Mouse (Mus musculus): Measurements from ENCODE around the gene Tmem135.

Tmem135 gene

GRCm38 (mm10) chr7:89390660-89391059 is 13.4 kb downstream of the Tmem135 start:
- no peak for DNase-seq (ENCODE audit: low spot score)

- DNase-seq (ENCODE audit: low spot score), result peak; percentile 54
Measured at GRCm38 (mm10) chr7:89388981-89389380, 15.0 kb downstream of the Tmem135 start.

GRCm38 (mm10) chr7:89382892-89383291 is 21.1 kb downstream of the Tmem135 start:
- no peak for DNase-seq (ENCODE audit: low spot score)

GRCm38 (mm10) chr7:89380935-89381705 is 22.9 kb downstream of the Tmem135 start:
- DNase-seq (ENCODE audit: low spot score), result peak; percentile 26

- no peak for DNase-seq (ENCODE audit: low spot score)
Measured at GRCm38 (mm10) chr7:89371623-89372295, 32.3 kb downstream of the Tmem135 start.

GRCm38 (mm10) chr7:89370917-89371316 is 33.1 kb downstream of the Tmem135 start:
- peak; percentile 73 for DNase-seq (ENCODE audit: low spot score)

- DNase-seq (ENCODE audit: low spot score), result no peak
Measured at GRCm38 (mm10) chr7:89370086-89370485, 33.9 kb downstream of the Tmem135 start.

GRCm38 (mm10) chr7:89367643-89368042 is 36.4 kb downstream of the Tmem135 start:
- no peak for DNase-seq (ENCODE audit: low spot score)

- DNase-seq (ENCODE audit: low spot score), result no peak
Measured at GRCm38 (mm10) chr7:89365135-89365880, 38.7 kb downstream of the Tmem135 start.

- DNase-seq (ENCODE audit: low spot score), result no peak
Measured at GRCm38 (mm10) chr7:89363975-89364374, 40.0 kb downstream of the Tmem135 start.

- DNase-seq (ENCODE audit: low spot score), result peak; percentile 90
Measured at GRCm38 (mm10) chr7:89356307-89356706, 47.7 kb downstream of the Tmem135 start.

GRCm38 (mm10) chr7:89355519-89356255 is 48.3 kb downstream of the Tmem135 start:
- DNase-seq (ENCODE audit: low spot score), result peak; percentile 47

GRCm38 (mm10) chr7:89342021-89342420 is 62.0 kb downstream of the Tmem135 start:
- DNase-seq (ENCODE audit: low spot score), result no peak

GRCm38 (mm10) chr7:89339808-89340207 is 64.2 kb downstream of the Tmem135 start:
- DNase-seq (ENCODE audit: low spot score), result no peak

- no peak for DNase-seq (ENCODE audit: low spot score)
Measured at GRCm38 (mm10) chr7:89339142-89339435, 64.9 kb downstream of the Tmem135 start.

GRCm38 (mm10) chr7:89338350-89339141 is 65.5 kb downstream of the Tmem135 start:
- DNase-seq (ENCODE audit: low spot score), result peak; percentile 85

- DNase-seq (ENCODE audit: low spot score), result peak; percentile 24
Measured at GRCm38 (mm10) chr7:89337711-89338349, 66.2 kb downstream of the Tmem135 start.

- no peak for DNase-seq (ENCODE audit: low spot score)
Measured at GRCm38 (mm10) chr7:89336434-89336833, 67.6 kb downstream of the Tmem135 start.

GRCm38 (mm10) chr7:89335316-89335715 is 68.7 kb downstream of the Tmem135 start:
- no peak for DNase-seq (ENCODE audit: low spot score)

- DNase-seq (ENCODE audit: low spot score), result no peak
Measured at GRCm38 (mm10) chr7:89329896-89330295, 74.1 kb downstream of the Tmem135 start.

- no peak for DNase-seq (ENCODE audit: low spot score)
Measured at GRCm38 (mm10) chr7:89327731-89328130, 76.3 kb downstream of the Tmem135 start.
